Mouse (Mus musculus) T-helper 17 cell (primary cell): ENCODE data around the gene Fgf8.

ENCODE experiments used
- in situ Hi-C, 2 experiments: fragments of 300-600 bp; cut with MboI, MseI; formaldehyde crosslinking; loops; 1 replicate in 1 of 2; 2 replicates in 1 of 2; pipeline ENCODE4 v1.15.1; 2025; ENCODE audit warnings: high pct_unique_total_duplicates in 2 of 2

Fgf8 gene

GRCm38 (mm10) chr19:45749243-45750043 is 6.7 kb upstream of the Fgf8 start, which contains the start of gene Npm3:
Gene Npm3, minus strand, starts transcription at chr19:45749591.
- in situ Hi-C loops, result loop anchor here (5.0 to 25.0 kb wide), 3 partner anchors 177 to 522 kb away; partner anchors contain the start of genes Gm17018 (in 1 of the 2) and Poll (in 1 of the 2)

DNA sequence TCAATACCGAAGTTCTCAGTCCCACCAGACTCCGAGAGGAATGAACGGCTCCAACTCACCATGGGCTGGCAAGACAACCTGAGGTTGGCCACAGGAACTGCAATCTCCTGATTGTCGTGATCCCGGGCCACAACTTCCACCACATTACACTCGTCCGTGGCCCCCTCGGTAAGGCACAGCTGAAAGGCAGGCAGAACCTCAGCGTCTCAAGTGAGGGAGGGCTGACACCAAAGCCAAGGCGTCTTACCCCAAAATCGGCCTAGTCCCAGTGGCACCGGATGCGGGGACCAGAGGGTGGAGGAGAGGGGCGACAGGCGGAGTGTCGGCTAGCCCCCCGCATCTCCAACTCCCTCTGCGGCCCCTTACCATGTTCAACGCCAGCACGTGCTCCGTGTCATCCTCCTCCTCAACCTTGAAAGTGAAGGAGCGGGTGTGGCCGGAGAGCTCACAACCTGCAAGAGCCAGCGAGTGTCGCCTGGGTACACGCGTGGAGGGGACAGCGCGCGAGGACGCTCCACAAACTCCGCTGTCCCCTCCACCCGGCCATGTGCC is 6.1 kb upstream of the Fgf8 start:
- in situ Hi-C loops, result loop anchor here (5.0 to 25.0 kb wide), 3 partner anchors 176 to 521 kb away; partner anchors contain the start of genes Gm17018 (in 1 of the 2) and Poll (in 1 of the 2)

GRCm38 (mm10) chr19:45748206-45748605 is 5.5 kb upstream of the Fgf8 start:
- in situ Hi-C loops, result loop anchor here (5.0 to 25.0 kb wide), 3 partner anchors 176 to 521 kb away; partner anchors contain the start of genes Gm17018 (in 1 of the 2) and Poll (in 1 of the 2)

DNA sequence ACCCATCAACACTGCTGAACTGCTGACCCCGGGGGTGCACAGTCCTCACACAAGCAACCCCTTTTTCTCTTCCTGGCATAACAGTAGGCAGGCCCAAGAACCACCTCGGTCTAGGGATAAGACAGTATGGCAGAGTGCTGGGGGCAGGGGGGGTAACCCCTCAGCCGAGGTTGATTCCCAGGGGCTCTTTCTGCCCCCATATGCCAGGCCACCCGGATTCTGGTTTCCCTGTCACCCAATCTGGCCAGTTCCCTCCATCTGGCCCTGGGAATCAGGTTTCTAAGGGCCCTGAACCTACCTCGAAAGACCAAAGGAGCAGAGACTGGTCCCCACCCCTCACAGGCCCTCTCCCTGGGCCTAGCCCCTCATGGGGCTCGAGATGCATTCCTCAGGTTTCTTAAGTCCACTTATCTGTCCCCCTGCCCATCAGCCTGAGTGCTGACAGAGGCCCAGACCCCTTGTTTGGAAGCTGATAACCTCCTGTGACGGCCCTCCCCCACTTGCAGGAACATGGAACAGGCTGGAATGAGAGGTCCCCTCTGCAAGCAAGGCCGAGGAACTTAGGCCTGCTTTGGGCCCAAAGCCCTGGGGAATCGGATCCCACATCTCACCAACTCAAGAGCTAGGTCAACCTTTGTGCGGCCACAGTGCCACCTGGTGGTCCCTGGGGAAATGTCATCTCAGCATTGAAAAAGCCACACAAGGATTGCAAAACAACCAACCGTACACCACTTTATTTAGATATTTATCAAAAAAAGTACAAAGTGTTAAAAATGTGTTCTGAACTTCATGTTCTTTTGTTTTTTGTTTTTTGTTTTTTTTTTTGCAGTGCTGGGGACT is 4.5 kb upstream of the Fgf8 start:
- in situ Hi-C loops, result loop anchor here (5.0 to 25.0 kb wide), 3 partner anchors 175 to 520 kb away; partner anchors contain the start of genes Gm17018 (in 1 of the 2) and Poll (in 1 of the 2)

- in situ Hi-C loops, result loop anchor here (5.0 to 25.0 kb wide), 3 partner anchors 174 to 519 kb away; partner anchors contain the start of genes Gm17018 (in 1 of the 2) and Poll (in 1 of the 2)
Observed at GRCm38 (mm10) chr19:45746153-45747020, 3.7 kb upstream of the Fgf8 start.

DNA sequence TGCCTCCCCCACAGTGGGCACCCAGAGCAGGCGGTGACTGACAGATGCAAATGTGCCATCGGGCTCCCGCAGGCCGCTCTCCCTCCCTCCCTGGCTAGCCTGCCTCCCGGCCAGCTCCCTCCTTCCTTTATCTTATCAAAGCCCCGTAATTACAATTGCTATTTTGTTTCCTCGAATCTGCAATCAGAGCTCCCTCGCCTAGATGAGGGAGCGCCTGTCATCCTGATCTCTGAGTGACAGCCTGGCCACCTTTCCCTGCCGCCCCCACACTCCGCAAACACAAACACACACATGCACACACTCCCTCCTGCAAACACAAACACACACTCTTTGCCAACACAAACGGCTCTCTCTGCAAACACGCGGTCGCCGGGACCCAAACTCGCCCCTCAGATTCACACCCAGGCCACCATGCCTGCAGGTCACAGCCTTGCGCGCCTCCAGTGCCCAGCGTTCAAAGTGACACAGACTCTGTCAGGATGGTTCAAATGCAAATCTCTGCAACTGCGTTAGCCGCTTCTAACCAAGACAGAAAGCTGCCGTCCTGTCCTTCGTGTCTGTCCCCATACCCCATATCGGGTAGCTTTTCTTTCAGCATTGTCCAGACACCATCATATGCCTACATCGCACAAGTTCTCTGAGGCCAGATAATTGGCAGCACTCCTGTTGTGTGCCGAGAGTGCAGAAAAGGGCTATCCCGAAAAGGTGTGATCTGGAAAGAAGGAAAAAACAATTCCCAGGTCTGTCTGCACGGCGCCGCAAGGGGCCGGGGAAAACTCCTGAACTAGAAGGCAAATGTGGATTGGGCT is 2.8 kb upstream of the Fgf8 start:
- in situ Hi-C loops, result loop anchor here (5.0 to 25.0 kb wide), 3 partner anchors 173 to 518 kb away; partner anchors contain the start of genes Gm17018 (in 1 of the 2) and Poll (in 1 of the 2)

DNA sequence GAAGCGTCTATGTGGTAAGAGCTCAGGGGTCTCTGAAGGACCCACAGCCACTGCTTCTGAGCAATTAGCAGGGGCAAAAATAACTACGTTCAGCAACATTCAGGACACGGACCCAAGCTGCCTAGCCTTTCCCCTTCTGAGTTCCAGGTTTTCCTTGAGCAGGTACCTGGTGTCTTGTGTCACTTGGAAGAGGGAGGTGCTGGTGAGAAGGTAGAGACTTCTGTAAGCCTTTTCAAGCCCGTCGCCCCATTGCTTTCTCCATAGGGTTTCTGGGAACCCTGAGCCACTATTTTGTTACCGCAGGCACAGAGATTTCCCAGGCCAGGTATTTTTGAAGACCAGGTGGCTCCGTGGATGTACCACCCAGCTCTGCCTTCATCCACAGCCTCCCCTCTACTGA is 904 bp upstream of the Fgf8 start:
- in situ Hi-C loops, result loop anchor here (5.0 to 25.0 kb wide), 2 partner anchors 181 to 511 kb away; partner anchors contain the start of genes Gm17018 (in 1 of the 2) and Poll (in 1 of the 2)

DNA sequence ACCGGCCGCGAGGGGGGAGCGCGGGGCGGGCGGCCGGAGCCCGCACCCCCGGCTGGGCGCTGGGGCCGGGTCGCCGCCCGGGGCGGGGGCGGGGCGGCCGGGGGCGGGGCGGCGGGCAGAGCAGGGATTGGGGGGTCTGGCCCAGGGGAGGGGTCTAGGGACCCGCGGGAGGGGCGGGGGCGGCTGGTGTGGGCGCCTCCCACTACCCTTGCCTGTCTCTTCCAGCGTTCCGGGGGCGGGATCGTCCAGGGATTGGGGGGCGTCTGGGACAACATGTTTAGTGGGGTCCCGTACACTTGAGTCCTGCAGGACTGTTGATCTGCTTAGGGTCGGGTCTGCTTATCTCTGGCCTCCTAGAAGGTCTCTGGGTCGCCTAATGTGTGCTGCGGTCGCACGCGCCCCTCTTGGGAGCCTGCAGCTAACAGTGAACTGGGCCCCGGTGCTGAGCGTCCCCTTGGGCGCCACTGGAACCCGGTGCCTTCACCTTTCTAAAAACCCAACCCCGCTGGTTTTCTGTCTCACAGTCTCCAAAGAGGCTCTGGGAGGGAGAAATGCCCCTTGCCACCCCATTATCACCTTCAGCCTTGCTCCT is 365 bp upstream of the Fgf8 start:
- in situ Hi-C loops, result loop anchor here (5.0 to 25.0 kb wide), 2 partner anchors 181 to 511 kb away; partner anchors contain the start of genes Gm17018 (in 1 of the 2) and Poll (in 1 of the 2)

DNA sequence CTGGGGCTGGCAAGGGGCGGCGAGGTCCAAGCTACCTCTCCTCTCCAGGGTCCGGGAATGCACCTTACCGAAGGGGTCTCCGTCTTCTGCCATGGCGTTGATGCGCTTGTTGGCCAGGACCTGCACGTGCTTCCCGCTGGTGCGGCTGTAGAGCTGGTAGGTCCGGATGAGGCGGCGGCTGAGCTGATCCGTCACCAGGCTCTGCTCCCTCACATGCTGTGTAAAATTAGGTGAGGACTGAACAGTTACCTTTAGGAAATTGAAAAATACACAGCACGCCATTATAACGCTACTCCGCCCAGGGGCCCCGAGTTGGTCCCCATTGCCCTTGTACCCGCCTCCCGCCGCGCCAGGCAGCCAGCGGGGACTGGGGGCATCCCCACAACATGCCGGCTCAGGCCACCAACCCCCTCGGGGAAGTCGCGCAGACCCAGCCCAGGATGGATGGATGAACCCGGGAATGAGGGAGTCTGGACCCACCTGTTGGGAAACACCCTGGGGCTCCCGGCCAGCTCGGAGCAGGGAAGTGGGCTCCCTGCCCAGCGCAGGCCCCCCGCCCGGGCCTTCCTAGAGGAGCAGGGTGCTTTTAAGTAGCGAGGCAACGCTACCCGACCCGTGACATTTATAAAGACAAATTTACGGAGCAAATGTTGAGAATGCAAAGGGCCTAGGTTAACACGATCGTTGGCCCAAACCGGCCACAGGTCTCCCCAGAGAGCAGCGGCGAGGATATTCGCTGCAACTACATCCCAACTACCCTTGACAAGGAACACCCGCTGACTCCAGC is 1.1 kb downstream of the Fgf8 start:
- in situ Hi-C loops, result loop anchor here (5.0 to 25.0 kb wide), 2 partner anchors 179 to 509 kb away; partner anchors contain the start of genes Gm17018 (in 1 of the 2) and Poll (in 1 of the 2)

GRCm38 (mm10) chr19:45740817-45741216 is 1.9 kb downstream of the Fgf8 start:
- in situ Hi-C loops, result loop anchor here (5.0 to 25.0 kb wide), 2 partner anchors 179 to 509 kb away; partner anchors contain the start of genes Gm17018 (in 1 of the 2) and Poll (in 1 of the 2)

DNA sequence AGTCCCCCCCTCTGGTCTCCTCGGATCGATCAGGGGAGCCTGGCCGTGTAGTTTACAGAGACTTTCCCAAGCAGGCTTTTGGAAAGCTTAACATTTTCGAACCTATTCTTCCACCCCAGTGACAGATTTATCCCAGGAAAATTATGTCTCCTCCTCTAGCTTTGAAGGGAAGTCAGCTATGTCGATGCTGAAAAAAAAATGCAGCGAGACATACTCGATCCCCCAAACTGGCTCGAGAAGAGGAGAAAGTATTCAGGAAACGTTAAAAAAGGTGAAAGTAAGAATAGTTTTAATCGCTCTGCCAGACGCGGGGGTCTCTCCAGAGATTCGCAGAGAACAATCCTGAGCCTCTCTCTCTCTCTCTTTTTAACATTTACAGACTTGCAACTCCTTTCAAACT is 2.5 kb downstream of the Fgf8 start:
- in situ Hi-C loops, result loop anchor here (5.0 to 25.0 kb wide), 2 partner anchors 178 to 508 kb away; partner anchors contain the start of genes Gm17018 (in 1 of the 2) and Poll (in 1 of the 2)

GRCm38 (mm10) chr19:45738521-45738920 is 4.2 kb downstream of the Fgf8 start:
- in situ Hi-C loops, result loop anchor here in 1 of 2 experiments (25.0 kb wide), 1 partner anchor 176 kb away; the partner anchor contains the start of genes Gm17018 and Poll

DNA sequence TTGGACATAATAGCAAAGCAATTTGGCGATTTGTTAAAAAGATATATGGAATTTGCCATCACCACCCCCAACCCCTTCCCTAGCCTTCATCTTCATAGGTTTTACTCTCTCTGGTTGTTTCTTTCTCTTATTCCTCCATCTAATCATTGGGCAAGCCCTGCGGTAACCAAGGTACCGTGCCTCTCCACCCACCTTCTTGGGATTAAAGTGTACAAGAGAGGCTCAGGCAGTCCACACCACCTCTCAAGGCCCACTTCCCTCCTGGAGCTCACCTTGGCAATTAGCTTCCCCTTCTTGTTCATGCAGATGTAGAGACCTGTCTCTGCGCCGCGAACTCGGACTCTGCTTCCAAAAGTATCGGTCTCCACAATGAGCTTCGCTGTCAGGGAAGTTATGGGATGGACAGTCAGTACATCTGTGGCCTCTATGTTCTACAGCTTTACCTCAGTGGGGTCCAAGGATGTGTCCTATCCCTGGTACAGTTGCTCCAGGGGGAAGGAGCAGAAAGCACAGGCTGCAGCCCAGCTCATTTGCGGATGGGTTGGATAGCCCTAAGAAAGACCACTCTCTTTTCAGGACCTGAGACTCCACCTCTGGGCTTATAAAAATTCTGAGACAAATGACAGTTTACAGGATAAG is 4.8 kb downstream of the Fgf8 start:
- in situ Hi-C loops, result loop anchor here in 1 of 2 experiments (25.0 kb wide), 1 partner anchor 176 kb away; the partner anchor contains the start of genes Gm17018 and Poll

DNA sequence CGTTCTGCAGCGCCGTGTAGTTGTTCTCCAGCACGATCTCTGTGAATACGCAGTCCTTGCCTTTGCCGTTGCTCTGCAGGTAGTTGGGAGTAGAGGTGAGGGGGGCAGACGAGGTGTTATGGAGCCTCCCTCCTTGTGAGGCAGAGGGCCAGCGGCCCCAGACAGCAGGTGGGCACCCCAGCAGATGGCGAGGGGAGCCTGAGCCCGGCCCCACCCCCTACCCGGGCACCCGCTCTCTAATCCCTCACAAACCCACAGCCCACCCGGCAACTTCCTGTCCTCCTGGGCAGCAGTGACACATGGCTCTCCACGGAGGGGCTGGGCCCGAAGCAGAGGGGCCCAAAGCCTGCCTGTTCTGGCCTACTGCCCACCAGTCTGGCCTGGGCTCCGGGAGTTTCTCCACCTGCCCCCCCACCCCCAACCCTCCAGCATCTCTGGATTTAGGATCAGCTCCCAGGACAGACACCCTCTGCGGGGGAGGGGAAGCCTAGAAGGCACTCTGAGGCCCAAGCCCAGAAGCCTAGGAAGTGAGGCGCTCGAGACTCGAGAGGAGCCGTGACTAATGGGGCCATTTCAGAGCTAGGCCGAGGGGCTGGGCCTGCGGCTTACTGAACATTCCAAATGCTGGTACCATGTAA is 5.4 kb downstream of the Fgf8 start:
- in situ Hi-C loops, result loop anchor here in 1 of 2 experiments (25.0 kb wide), 1 partner anchor 175 kb away; the partner anchor contains the start of genes Gm17018 and Poll

- in situ Hi-C loops, result loop anchor here in 1 of 2 experiments (25.0 kb wide), 1 partner anchor 175 kb away; the partner anchor contains the start of genes Gm17018 and Poll
Observed at GRCm38 (mm10) chr19:45736855-45737207, 5.9 kb downstream of the Fgf8 start.

DNA sequence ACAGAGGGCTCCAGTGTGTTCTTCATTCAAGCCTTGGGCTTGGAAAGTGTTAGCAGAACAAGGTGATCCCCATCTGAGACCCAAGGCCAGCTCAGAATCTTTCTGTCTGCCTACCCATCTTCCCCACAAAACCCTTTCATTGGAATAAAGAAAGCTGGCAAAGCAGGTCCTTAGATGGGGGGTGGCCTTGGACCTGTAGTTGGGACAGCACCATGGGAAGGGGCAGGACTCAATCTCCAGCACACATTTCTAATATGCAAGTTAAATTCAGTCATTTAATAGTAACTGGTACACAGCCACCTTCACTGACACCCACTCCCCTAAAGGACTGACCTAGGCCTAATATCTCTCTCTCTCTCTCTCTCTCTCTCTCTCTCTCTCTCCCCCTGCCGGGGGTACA is 6.5 kb downstream of the Fgf8 start:
- in situ Hi-C loops, result loop anchor here in 1 of 2 experiments (25.0 kb wide), 1 partner anchor 174 kb away; the partner anchor contains the start of genes Gm17018 and Poll
